9 mouse cellular contexts compared by ENCODE assay signal in genomic region chr14:32801016-32801661, GRCm38 (mm10). TPM values are rescaled to one million over a fixed set of nuclear protein-coding genes. Genes with fewer than 3 reads are reported as not detected.
DNase-seq lines count a peak whose midpoint lies in the region; ATAC-seq and TF ChIP-seq lines count a peak whose summit lies in the region.
"Had no signal": no experiment of that assay in that cellular context is flagged by ENCODE, and none has a peak within 500 bp of the region (broad histone marks: within the 10 kb centered on the region; RNA-seq: fewer than 3 reads in every experiment).

No protein-coding gene starts in this region.

- peak; percentile 53 for DNase-seq in forebrain, embryonic 11.5 days (ENCODE audit: low spot score)
- peak; percentile 49 for DNase-seq in midbrain, embryonic 10.5 days (ENCODE audit: low spot score)
- DNase-seq in embryonic facial prominence, embryonic 14.5 days (ENCODE audit: low spot score): peak; percentile 57
- DNase-seq in limb, embryonic 14.5 days (ENCODE audit: low spot score): peak; percentile 26
- DNase-seq in frontal cortex, postnatal 25 days (ENCODE audit: low spot score in 2 of 2): no peak

- H3K9ac ChIP-seq in forebrain, embryonic 11.5 days (ENCODE audit: low read length): no peak overlapping the region
- H3K9ac ChIP-seq in forebrain, embryonic 13.5 days: no peak overlapping the region
- H3K9ac ChIP-seq in midbrain, embryonic 15.5 days: no peak overlapping the region
- no peak overlapping the region for H3K9ac ChIP-seq in embryonic facial prominence, embryonic 14.5 days (ENCODE audit: low read depth, low read length)
- H3K9ac ChIP-seq in limb, embryonic 14.5 days (ENCODE audit: low read depth, low read length, severe bottlenecking): no peak overlapping the region

- H3K4me1 ChIP-seq in forebrain, embryonic 11.5 days (replicated peaks; ENCODE audit: control insufficient read depth, insufficient read depth, low read length): no peaks in the 10 kb centered on the region
- H3K4me1 ChIP-seq in forebrain, embryonic 13.5 days: 0 out of 2 replicates have a peak, but pooled peaks cover 2% of the 10 kb centered on the region
- H3K4me1 ChIP-seq in midbrain, embryonic 10.5 days: peaks cover 19% of the 10 kb centered on the region
- peaks cover 7% of the 10 kb centered on the region for H3K4me1 ChIP-seq in midbrain, embryonic 15.5 days
- no peaks in the 10 kb centered on the region for H3K4me1 ChIP-seq in embryonic facial prominence, embryonic 14.5 days (ENCODE audit: control insufficient read depth, insufficient read depth, low read length)
- no peaks in the 10 kb centered on the region for H3K4me1 ChIP-seq in limb, embryonic 14.5 days (ENCODE audit: control insufficient read depth, insufficient read depth, low read length)

- no peak overlapping the region for H3K27ac ChIP-seq in forebrain, embryonic 11.5 days (ENCODE audit: low read depth, low read length)
- H3K27ac ChIP-seq in forebrain, embryonic 13.5 days: no peak overlapping the region
- peak overlapping the region; percentile 78 for H3K27ac ChIP-seq in midbrain, embryonic 10.5 days (replicated peaks)
- no peak overlapping the region for H3K27ac ChIP-seq in midbrain, embryonic 15.5 days
- H3K27ac ChIP-seq in embryonic facial prominence, embryonic 14.5 days (replicated peaks; ENCODE audit: low read depth, low read length): no peak overlapping the region
- no peak overlapping the region for H3K27ac ChIP-seq in limb, embryonic 14.5 days (replicated peaks; ENCODE audit: low read depth, low read length)

- no peak overlapping the region for H3K4me3 ChIP-seq in forebrain, embryonic 11.5 days (ENCODE audit: low read depth, low read length)
- no peak overlapping the region for H3K4me3 ChIP-seq in forebrain, embryonic 13.5 days
- no peak overlapping the region for H3K4me3 ChIP-seq in midbrain, embryonic 10.5 days
- no peak overlapping the region for H3K4me3 ChIP-seq in midbrain, embryonic 15.5 days
- no peak overlapping the region for H3K4me3 ChIP-seq in embryonic facial prominence, embryonic 14.5 days (ENCODE audit: low read depth, low read length)
- no peak overlapping the region for H3K4me3 ChIP-seq in limb, embryonic 14.5 days (replicated peaks; ENCODE audit: low read length)

- no peaks in the 10 kb centered on the region for H3K27me3 ChIP-seq in forebrain, embryonic 11.5 days (ENCODE audit: control insufficient read depth, insufficient read depth, low read length)
- H3K27me3 ChIP-seq in forebrain, embryonic 13.5 days: no peaks in the 10 kb centered on the region
- H3K27me3 ChIP-seq in midbrain, embryonic 10.5 days (ENCODE audit: low read depth, poor library complexity, severe bottlenecking): no peaks in the 10 kb centered on the region
- no peaks in the 10 kb centered on the region for H3K27me3 ChIP-seq in midbrain, embryonic 15.5 days (replicated peaks)
- no peaks in the 10 kb centered on the region for H3K27me3 ChIP-seq in embryonic facial prominence, embryonic 14.5 days (replicated peaks; ENCODE audit: control insufficient read depth, insufficient read depth, low read length)
- H3K27me3 ChIP-seq in limb, embryonic 14.5 days (ENCODE audit: control insufficient read depth, insufficient read depth, low read length): no peaks in the 10 kb centered on the region

- no peak; the same call in 1 of the 2 replicates for ATAC-seq in forebrain, embryonic 11.5 days (replicated peaks; ENCODE audit: low FRiP score)
- no peak for ATAC-seq in forebrain, embryonic 13.5 days
- no peak for ATAC-seq in midbrain, embryonic 15.5 days (replicated peaks)
- ATAC-seq in embryonic facial prominence, embryonic 14.5 days (ENCODE audit: low read depth): peak; percentile 78; the same call in 1 of the 2 replicates
- no peak for ATAC-seq in limb, embryonic 14.5 days (ENCODE audit: low FRiP score, low read depth)
- ATAC-seq in activated CD4-positive, CD25-positive, alpha-beta regulatory T cell, adult 4 months: no peak

- TF ChIP-seq POLR2A in limb, embryonic 14.5 days (IDR thresholded peaks at IDR 0.05; ENCODE audit: borderline replicate concordance, extremely low read depth, insufficient read depth, insufficient read length): no peak

- H3K36me3 ChIP-seq in forebrain, embryonic 11.5 days (ENCODE audit: control insufficient read depth, insufficient read depth, low read length): no peaks in the 10 kb centered on the region
- H3K36me3 ChIP-seq in forebrain, embryonic 13.5 days (ENCODE audit: poor library complexity, severe bottlenecking): no peaks in the 10 kb centered on the region
- H3K36me3 ChIP-seq in midbrain, embryonic 10.5 days: no peaks in the 10 kb centered on the region
- no peaks in the 10 kb centered on the region for H3K36me3 ChIP-seq in midbrain, embryonic 15.5 days (replicated peaks)
- H3K36me3 ChIP-seq in embryonic facial prominence, embryonic 14.5 days (ENCODE audit: control insufficient read depth, insufficient read depth, low read length): no peaks in the 10 kb centered on the region
- no peaks in the 10 kb centered on the region for H3K36me3 ChIP-seq in limb, embryonic 14.5 days (ENCODE audit: control insufficient read depth, insufficient read depth, low read length)

- no peak overlapping the region for H3K4me2 ChIP-seq in forebrain, embryonic 11.5 days (ENCODE audit: low read depth, low read length, severe bottlenecking)
- no peak overlapping the region for H3K4me2 ChIP-seq in forebrain, embryonic 13.5 days
- H3K4me2 ChIP-seq in midbrain, embryonic 15.5 days: no peak overlapping the region
- H3K4me2 ChIP-seq in embryonic facial prominence, embryonic 14.5 days (ENCODE audit: low read depth, low read length): no peak overlapping the region
- no peak overlapping the region for H3K4me2 ChIP-seq in limb, embryonic 14.5 days (replicated peaks; ENCODE audit: low read depth, low read length, severe bottlenecking)

- 56% methylated on average over 11 of the region's 11 CpGs for WGBS in forebrain, embryonic 11.5 days
- 59% methylated on average over 11 of the region's 11 CpGs for WGBS in forebrain, embryonic 13.5 days
- 53% methylated on average over 11 of the region's 11 CpGs for WGBS in midbrain, embryonic 10.5 days
- WGBS in midbrain, embryonic 15.5 days: 57% methylated on average over 11 of the region's 11 CpGs
- 57% methylated on average over 11 of the region's 11 CpGs for WGBS in embryonic facial prominence, embryonic 14.5 days
- WGBS in limb, embryonic 14.5 days: 63% methylated on average over 11 of the region's 11 CpGs

- H3K9me3 ChIP-seq in forebrain, embryonic 11.5 days (ENCODE audit: control insufficient read depth, low read length): no peaks in the 10 kb centered on the region
- H3K9me3 ChIP-seq in forebrain, embryonic 13.5 days (replicated peaks): no peaks in the 10 kb centered on the region
- no peaks in the 10 kb centered on the region for H3K9me3 ChIP-seq in midbrain, embryonic 10.5 days (replicated peaks)
- no peaks in the 10 kb centered on the region for H3K9me3 ChIP-seq in midbrain, embryonic 15.5 days
- H3K9me3 ChIP-seq in embryonic facial prominence, embryonic 14.5 days (ENCODE audit: control insufficient read depth, low read length): no peaks in the 10 kb centered on the region
- H3K9me3 ChIP-seq in limb, embryonic 14.5 days (ENCODE audit: control insufficient read depth, low read length): no peaks in the 10 kb centered on the region

RNA-seq across cellular contexts. Expression of gene Tmem273, which starts 15.4 kb away (rescaled TPM):
- polyA plus RNA-seq in forebrain, embryonic 11.5 days (2014; fragmentation: Nextera tagmentation; extraction: Ambion mirVana): not detected in 2 replicates
- 0.36 and 0.71 TPM in 2 replicates for polyA plus RNA-seq in forebrain, embryonic 13.5 days (2015; fragmentation: Nextera tagmentation; extraction: Ambion mirVana)
- 0.25 and 0.56 TPM in 2 replicates for polyA plus RNA-seq in midbrain, embryonic 10.5 days (2016; fragmentation: Nextera tagmentation; extraction: Ambion mirVana)
- 0.19 and 0.27 TPM in 2 replicates for polyA plus RNA-seq in midbrain, embryonic 15.5 days (2015; fragmentation: Nextera tagmentation; extraction: Ambion mirVana)
- 1.6 and 2.7 TPM in 2 replicates for polyA plus RNA-seq in embryonic facial prominence, embryonic 14.5 days (2014; fragmentation: Nextera tagmentation; extraction: Ambion mirVana)
- 1.8 and 2.6 TPM in 2 replicates for polyA plus RNA-seq in limb, embryonic 14.5 days (2012; rRNA removed)
- polyA plus RNA-seq in limb, embryonic 14.5 days (2014; fragmentation: Nextera tagmentation; extraction: Ambion mirVana): 1.7 and 2.5 TPM in 2 replicates
- polyA plus RNA-seq in activated CD4-positive, CD25-positive, alpha-beta regulatory T cell, adult 4 months (2017; shearing (Covaris generic)): 1 to 10 TPM; 2.9 to 4.8 TPM

RNA-seq across cellular contexts. Expression of gene Fam170b, which starts 32.6 kb away (rescaled TPM):
- polyA plus RNA-seq in forebrain, embryonic 11.5 days (2014; fragmentation: Nextera tagmentation; extraction: Ambion mirVana): 0.16 TPM in 1 of 2 replicates, not detected in the other
- polyA plus RNA-seq in forebrain, embryonic 13.5 days (2015; fragmentation: Nextera tagmentation; extraction: Ambion mirVana): not detected in 2 replicates
- not detected in 2 replicates for polyA plus RNA-seq in midbrain, embryonic 10.5 days (2016; fragmentation: Nextera tagmentation; extraction: Ambion mirVana)
- polyA plus RNA-seq in midbrain, embryonic 15.5 days (2015; fragmentation: Nextera tagmentation; extraction: Ambion mirVana): not detected in 2 replicates
- polyA plus RNA-seq in embryonic facial prominence, embryonic 14.5 days (2014; fragmentation: Nextera tagmentation; extraction: Ambion mirVana): not detected in 2 replicates
- polyA plus RNA-seq in limb, embryonic 14.5 days (2012; rRNA removed): 0.04 TPM in 1 of 2 replicates, not detected in the other
- not detected in 2 replicates for polyA plus RNA-seq in limb, embryonic 14.5 days (2014; fragmentation: Nextera tagmentation; extraction: Ambion mirVana)
- polyA plus RNA-seq in activated CD4-positive, CD25-positive, alpha-beta regulatory T cell, adult 4 months (2017; shearing (Covaris generic)): not detected
- polyA plus RNA-seq: frontal cortex, adult 2 months had no signal

RNA-seq across cellular contexts. Expression of gene Vstm4, which starts 55.4 kb away (rescaled TPM):
- 2.8 and 3.2 TPM in 2 replicates for polyA plus RNA-seq in forebrain, embryonic 11.5 days (2014; fragmentation: Nextera tagmentation; extraction: Ambion mirVana)
- polyA plus RNA-seq in forebrain, embryonic 13.5 days (2015; fragmentation: Nextera tagmentation; extraction: Ambion mirVana): 3.7 and 4.2 TPM in 2 replicates
- 2.7 and 3.6 TPM in 2 replicates for polyA plus RNA-seq in midbrain, embryonic 10.5 days (2016; fragmentation: Nextera tagmentation; extraction: Ambion mirVana)
- 10.9 and 13.3 TPM in 2 replicates for polyA plus RNA-seq in midbrain, embryonic 15.5 days (2015; fragmentation: Nextera tagmentation; extraction: Ambion mirVana)
- 38.0 and 40.2 TPM in 2 replicates for polyA plus RNA-seq in embryonic facial prominence, embryonic 14.5 days (2014; fragmentation: Nextera tagmentation; extraction: Ambion mirVana)
- 13.2 and 14.8 TPM in 2 replicates for polyA plus RNA-seq in limb, embryonic 14.5 days (2012; rRNA removed)
- polyA plus RNA-seq in limb, embryonic 14.5 days (2014; fragmentation: Nextera tagmentation; extraction: Ambion mirVana): 21.9 and 25.0 TPM in 2 replicates
- polyA plus RNA-seq in activated CD4-positive, CD25-positive, alpha-beta regulatory T cell, adult 4 months (2017; shearing (Covaris generic)): under 1 TPM in 1 of 2 experiments, not detected in 1; 0.24 TPM

Comparison
In these comparisons a context has a peak if more than half of its experiments do, and no peak if none do; other contexts are left out.
1. DNase-seq: peak in forebrain, embryonic 11.5 days (single experiment), midbrain, embryonic 10.5 days (single experiment), embryonic facial prominence, embryonic 14.5 days (single experiment) and limb, embryonic 14.5 days (single experiment); none in frontal cortex, postnatal 25 days (0 of 2).